Mouse (Mus musculus): ENCODE data around the gene Dmrt3.

Gene Dmrt3

DNA sequence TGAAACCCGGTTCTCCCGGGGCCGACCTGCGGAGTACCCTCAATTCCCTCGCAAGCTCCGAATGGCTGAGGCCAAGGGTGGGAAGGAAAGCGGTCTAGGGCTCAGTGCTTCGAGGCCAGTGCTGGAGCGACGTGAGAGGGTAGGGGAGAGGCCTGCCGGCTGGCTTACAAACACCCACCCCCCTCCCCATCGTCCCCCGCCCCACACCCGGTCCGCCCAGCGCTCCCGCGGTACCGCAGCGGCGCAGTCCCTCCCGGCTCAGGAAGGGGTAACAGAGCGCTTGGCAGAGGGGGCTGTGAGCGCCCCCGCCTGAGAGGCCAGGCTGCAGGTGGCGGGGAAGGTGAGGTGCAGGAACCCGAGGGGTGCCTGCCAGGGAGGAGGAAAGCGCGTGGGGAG is at the start of gene Dmrt3:
Dmrt3 (plus strand) TSS at position 287 of the 396 bp plus-strand sequence.
- no peak for DNase-seq (ENCODE audit: low read depth, low spot score)

DNA sequence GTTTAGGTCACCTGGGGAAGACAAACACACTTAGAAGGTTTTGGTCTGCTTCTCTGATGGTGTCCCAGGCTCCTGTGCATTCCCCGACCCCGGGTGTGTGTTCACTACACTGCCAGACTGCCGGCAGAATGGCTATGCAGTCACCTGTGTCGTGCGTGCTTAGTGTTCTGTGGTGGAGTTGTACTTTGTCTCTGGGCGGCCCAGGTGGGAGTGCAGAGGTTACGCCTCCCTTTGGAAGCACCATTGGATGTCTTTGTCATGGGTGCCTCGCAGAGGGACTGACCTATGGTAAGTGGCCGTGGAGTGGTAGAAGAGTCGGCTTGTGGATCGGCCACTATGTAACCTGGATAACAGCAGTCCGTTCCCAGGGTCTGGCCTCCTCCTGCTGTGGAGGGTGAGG is 45.7 kb upstream of the Dmrt3 start:
- no peak for DNase-seq (ENCODE audit: low read depth, low spot score)

DNA sequence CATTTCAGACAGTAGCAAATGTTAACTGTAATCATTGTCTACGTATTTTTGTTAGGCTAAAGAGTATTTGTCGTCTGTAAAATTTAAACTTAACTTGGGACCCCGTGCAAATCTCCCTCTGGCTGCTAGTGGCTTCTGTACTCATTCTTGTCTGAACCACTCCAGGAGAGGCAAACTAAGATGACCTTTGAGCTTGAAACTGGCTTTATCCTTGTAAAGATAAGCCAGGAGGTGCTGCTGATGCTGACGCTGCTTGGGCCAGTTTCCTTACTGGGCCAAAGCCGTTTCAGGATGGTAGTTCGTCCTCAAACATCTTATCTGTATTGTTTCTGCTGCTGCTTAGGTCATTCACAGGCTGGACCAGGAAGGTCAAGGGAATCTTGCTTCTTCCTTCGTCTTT is 40.3 kb upstream of the Dmrt3 start:
- DNase-seq (ENCODE audit: low read depth, low spot score): no peak

DNA sequence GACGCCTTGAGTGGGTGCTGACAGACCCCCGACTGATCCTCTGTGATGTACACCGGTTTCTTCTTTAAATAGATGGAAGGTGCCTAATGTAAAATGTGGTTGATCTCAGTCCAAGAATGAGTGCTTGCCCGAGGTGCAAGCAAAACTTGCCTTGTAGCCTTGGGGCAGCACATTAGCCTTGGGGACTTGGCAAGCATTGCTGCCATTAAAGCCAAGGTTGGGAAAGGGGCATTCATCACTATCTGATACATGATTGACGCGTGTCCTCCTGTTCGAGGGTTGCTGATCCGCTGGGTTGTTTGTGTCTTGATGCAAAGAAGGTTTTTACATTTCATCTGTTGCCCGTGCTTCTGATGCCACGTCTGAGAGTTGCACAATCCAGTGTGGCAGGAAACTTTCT is 35.7 kb upstream of the Dmrt3 start:
- no peak for DNase-seq (ENCODE audit: low read depth, low spot score)

DNA sequence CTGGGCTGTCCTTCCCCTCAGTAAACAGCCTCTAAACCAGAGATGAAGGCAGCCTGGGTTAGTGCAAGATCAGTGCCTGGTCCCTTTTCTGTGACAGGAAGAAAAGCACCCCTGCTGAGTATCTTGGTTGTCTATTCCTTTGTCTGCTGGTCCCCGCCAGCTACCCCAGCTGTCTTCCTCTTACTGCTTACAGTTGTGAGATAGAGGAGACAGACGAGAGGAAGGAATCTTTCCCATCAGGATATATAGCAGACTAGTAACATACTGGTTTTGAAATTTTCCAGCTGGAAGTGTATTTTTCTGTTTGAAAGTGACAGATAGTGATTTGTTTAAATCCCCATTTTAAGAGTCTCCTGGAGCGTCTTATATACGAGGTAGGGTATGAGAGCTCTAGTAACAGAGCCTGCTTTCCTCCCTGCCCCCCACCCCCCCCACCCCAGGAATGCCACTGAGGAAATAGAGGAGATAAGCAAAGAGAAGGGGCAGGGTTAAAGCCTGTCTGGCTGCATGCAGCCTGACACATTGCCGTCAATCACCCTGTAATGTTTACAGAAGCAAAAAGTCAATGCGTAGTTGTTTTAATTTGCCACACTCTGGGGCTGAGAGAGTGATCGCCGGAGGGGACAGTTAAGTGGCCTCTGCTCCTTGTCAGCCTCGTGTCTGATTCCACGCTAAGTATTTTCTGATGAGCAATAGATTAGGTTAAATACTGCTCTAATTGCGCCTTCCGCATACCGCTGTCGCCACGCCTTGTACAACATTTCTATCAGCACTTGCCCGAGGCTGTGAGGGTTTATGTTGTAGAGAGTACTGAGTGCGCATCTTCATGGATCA is 34.9 kb upstream of the Dmrt3 start:
- no peak for DNase-seq (ENCODE audit: low read depth, low spot score)

DNA sequence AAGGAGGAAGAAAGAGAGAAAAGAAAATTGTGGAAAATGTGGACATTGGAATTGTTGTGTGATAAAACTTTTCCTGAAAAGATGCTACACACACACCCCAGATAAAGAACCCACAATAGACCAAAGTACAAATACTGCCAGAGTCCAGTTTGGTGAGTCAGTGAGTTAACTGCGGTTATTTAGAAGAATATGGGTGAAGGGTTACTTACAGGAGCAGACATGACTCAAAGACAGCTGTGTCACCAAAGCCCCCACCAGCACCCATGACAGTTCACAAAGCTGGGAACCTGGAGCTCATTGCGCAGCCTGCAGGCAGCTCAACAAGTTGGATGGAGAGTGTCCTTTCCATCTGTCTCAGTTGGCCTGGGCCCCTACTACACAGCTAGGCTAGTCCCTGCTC is 31.7 kb upstream of the Dmrt3 start:
- no peak for DNase-seq (ENCODE audit: low read depth, low spot score)

DNA sequence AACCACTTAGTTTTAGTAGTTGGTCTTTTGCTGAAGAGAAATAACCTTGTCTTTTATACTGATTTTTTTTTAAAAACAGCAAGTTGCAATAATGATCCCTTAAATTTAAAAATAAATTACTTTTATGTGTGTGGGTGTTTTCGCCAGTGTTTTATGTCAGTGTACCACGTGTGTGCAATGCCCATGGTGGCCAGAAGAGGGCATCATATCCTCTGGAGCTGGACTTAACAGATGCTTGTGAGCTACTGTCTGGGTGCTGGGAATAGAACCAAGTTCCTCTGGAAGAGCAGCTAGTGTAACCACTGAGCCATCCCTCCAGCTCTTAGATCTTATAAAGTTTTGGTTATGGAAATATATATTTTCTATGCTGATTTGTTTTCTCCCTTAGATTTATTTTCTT is 30.7 kb upstream of the Dmrt3 start:
- DNase-seq (ENCODE audit: low read depth, low spot score): no peak

DNA sequence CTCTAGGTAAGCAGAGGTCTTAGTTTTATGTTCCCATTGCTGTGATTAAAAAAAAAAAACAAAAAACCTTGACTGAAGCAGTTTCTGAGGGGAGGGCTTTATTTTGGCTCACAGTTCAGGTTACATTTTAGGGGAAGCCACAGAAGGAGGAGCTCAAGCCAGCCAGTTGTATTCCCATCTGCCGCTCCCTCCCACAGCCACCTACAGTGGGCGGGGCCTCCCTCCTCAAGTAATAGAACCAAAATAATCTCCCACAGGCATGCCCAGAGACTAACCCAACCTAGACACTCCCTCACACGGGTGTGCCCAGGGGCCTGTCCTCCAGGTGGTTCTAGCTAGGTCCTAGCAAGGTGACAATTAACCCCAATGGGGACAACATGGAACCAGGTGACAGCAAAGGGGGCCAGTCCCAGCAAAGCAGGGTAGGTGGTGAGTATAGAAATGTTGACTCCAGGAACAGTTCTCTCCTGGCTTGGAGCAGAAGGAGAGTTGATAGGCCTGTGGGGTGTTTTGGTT is 12.3 kb upstream of the Dmrt3 start:
- no peak for DNase-seq (ENCODE audit: low read depth, low spot score)

DNA sequence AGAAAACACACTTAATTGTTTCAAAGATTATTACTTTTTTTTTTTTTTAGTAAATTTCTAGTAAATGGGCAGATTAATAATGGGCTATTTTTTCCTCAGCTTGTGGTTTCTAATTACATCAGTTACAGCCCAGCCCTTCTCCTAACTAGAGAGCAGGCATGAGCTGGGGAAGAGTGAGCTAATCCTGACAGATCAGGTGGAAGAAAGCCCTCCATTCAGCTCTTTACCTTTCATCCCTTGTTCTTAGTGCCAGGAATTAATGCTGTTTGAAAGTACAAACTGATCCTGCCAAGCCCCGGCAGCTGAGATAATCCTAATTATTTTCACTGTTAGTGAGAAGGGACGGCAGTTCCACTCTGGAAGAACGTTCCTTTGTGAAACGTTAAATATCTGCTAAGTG is 11.5 kb upstream of the Dmrt3 start:
- no peak for DNase-seq (ENCODE audit: low read depth, low spot score)

DNA sequence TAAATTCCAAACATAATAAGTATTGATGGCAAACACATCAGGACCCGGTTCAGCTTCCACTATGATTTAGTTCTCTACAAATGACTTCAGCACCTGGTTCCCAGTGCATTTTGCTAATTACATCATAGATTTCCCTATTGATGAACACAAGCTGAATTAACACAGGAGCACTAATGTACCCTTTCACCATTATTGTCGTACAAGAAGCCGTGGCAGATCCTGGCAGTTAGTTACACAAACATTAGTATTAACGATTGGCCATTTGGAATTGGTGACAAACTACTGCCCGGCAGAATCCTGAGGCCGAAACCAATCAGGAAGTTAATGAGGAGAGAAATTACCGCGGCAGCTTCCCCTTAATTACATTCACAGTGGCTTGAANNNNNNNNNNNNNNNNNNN is 8.1 kb upstream of the Dmrt3 start:
- no peak for DNase-seq (ENCODE audit: low read depth, low spot score)

DNA sequence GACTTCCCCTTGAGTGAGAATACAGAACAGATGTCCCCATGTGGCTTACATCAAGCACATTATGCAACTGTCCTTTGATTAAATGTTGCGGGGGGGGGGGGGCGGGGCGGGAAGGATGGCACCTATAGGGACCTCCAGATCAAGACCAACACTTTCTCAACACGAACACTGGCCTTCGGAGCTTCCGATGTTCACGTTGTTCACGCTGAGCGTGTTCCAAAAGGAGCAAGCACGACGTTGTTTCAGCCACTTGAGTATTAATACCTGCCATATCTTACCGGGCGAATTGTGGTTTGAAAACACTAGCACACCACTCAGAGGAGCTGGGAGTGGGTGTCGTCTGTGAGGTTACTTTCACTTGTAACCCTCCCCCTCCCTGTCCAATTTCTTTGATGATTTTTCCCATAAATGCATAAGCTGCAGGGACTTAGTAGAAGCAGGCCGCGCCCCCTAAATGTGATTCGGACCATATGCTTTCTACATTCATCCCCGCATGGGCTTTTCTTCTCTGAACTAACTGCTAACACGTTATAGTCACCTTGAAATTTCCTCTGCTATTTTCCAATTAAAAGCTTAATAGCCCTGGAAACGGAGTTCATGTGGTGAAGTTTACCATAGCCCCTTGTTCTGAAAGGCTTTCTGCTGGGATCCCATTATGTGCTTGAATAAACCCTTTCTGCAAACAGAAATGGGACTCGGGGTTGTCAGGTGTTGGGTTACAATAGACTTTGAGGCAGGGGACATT is 2.5 kb upstream of the Dmrt3 start:
- DNase-seq (ENCODE audit: low read depth, low spot score): no peak

DNA sequence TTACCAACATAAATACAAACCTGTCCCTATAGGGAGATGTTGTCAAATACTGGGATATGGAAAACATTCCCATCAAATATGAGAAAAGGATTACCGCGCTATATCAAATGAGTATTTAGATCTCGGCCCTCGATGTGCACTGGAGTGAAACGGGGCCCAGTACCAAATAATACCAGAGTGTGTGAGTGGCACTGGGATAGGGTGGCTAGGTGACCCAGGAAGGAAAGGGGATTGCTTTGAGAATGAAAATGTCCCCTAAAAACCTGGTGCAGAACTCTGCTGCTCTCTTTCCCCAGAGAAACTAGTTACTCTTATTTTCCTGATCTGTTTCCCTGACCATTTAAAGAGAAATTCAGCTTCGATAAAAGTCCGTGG is 1.9 kb upstream of the Dmrt3 start:
- DNase-seq (ENCODE audit: low read depth, low spot score): no peak

DNA sequence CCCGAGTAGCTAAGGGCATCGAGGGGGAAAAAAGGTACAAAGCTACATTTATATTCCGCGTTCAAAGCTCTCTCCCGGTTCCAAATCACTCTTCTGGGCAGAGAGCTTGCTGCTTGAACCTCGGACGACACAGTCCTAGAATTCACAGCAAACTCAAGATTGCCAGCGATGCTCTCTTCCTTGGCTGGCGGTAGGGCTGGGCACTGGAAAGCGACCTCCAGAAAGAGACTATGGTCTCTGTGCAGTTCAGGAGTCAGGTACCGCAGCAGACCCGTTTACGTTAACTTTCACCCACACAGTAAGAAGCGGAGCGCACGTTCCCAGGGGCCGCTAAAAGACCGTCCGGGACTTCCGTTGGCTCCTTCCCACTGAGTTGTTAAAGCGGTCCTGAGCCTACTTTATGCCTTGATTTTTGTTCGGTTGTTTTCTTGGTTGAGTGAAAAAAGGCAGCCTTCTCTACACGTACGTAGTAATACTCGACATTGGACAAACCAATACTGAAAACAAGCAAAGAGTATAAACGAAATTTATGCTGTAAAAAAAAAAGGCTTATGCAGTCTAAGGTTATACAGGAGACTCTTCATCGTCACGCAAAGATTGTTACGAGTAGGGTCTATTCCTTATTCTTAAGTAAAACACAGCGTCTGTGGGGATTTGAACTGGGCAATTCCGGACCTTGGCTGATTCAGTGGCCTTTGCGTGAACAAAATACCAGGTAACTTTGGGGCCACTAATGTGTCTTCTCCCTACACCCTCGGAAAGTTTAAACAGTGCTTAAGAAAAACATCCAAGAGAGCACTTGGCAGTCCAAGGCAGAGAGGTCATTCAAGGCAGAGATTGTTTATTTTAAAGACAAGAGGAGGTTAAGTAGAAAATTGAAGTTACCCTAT is 895 bp upstream of the Dmrt3 start:
- DNase-seq (ENCODE audit: low read depth, low spot score): no peak

DNA sequence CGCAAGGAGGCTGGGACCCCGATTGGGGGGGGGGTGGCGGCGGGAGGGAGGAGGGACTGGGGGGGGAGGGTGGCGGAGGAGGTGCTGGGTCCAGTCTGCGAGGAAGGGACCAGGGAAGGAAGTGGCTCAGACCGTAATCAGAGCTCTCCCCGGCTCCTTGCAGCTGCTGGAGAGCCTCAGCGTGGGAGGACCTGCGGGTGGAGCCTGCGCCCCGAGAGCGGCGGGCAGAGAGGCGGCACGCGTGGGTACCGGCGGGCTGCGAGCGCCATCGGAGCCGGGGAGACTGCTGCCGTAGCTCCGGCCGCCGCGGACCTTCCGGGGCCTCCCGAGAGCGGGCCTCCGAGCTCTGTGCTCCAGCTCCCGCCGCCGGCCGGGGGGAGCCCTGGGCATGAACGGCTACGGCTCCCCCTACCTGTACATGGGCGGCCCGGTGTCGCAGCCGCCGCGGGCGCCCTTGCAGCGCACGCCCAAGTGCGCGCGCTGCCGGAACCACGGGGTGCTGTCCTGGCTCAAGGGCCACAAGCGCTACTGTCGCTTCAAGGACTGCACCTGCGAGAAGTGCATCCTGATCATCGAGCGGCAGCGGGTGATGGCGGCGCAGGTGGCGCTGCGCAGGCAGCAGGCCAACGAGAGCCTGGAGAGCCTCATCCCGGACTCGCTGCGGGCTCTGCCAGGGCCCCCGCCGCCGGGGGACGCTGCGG is 460 bp downstream of the Dmrt3 start:
- DNase-seq (ENCODE audit: low read depth, low spot score): no peak

DNA sequence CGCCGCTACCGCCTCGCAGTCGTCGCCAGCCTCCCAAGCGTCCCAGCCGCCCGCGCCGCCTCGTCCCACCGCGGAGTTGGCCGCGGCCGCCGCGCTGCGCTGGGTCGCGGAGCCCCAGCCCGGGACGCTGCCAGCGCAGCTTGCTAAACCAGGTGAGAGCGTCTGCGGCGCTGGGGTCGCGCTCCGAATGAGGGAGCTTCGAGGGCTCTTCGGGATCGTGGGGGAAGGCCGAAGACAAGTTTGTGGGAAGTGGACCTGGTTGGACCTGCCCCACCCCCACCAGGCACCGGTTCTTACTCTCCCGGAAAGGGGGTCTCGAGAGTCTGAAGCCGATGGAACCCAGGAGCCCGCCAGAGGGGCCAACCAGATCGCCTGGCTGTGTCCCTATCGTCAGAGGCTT is 1.0 kb downstream of the Dmrt3 start:
- DNase-seq (ENCODE audit: low read depth, low spot score): no peak

DNA sequence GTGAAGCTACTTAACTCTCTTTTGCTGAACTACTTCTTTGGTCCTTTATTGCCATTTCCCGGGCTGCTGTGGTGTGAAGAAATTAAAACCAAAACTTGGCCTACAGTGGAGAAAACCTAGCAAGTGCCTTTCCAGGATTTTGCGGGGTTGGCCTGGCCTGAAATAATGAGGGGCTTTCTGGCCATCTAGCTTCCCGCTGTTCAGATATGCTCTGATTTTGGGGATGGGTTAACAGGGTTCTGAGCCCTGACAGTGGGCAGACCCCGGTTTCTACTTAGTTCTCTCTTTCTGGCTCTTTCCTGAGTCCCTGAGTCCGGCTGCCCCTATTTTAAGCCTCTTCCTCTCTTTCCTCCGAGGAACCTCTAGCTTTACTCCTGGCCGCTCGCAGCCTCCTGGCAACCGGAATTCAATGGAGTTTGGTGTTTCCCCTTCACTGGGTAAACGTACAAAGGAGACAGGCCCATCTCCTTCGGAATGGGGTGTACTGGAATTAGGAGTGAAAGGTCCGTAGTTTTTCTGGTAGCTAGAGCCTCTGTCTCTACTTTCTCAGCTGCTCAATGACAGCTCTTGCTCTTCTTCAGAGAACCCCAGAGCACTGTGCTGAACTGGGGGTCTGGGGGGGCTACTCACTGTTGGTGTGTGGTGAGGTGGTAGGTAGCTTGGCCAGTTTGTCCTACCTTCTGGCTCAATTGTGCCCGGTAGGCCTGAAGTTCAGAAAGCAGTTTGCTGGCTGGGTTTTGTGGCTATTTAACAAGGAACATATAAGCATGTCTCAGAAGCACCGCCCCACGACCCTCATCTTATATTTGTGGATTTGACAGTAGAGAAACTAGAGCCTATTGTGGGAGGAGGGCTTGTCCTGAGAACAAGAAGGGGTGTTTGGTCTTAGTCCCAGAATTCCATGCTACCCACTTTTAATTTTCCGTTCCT is 2.0 kb downstream of the Dmrt3 start:
- no peak for DNase-seq (ENCODE audit: low read depth, low spot score)

DNA sequence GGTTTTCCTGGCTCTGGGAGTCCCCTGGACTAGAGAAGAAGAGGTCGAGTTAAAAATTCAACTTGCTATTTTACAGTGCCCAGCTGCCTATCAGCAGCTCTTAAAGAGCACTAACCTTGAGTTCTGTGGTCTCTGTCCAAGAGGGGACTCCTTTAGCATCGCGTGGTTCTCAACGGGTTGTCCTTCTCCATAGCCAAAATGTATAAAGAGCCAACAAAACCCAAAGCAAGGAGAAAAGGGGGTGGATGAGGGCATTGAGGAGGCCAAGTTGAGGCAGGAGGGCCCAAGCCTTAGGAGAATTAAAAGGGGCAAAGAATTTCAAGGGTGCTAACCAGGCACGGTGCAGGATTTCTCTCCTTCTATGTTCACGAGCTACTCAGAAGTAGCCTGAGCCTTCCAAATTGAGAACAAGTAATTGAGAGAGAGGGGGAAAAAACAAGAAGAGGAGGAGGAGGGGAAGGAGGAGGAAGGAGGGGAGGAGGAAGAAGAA is 2.8 kb downstream of the Dmrt3 start:
- no peak for DNase-seq (ENCODE audit: low read depth, low spot score)

DNA sequence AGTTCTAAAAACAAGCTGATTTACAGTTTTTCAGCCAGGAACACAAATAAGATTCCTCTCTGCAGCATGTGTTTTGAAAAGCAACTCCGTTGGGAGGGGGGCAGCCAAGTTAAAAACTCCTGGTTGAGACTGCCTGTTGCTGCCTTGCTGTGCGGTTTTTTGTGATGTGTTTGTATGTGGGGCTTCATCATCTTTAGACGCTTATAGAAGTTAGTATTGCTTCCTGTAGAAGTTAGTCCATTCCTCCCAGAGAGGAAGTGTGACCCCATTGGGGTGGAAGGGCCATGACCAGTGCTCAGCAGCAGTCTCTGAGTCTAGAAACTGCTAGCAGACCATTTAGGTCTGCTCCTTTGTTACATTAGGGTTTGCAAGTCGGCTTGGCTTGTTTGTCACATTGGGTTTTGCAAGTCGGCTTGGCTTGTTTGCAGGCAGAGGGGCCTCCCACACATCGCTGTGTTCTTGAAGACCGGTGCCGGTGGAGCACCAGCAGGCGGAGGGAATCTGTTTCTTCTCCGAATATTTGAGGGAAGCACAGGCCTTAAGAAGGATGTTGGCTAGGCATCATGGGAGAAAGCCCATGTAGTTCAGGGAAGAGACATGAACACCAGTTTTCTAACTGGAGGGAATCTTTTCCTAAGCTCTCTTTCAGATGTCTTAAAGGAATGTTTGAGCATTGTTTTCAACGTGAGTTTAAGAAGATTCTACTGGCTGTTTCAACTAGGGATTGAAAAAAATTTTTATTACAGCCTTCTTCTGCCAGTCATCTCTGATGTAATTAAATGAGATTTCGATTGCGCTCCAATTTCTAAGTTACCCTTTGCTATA is 3.6 kb downstream of the Dmrt3 start:
- DNase-seq (ENCODE audit: low read depth, low spot score): no peak

DNA sequence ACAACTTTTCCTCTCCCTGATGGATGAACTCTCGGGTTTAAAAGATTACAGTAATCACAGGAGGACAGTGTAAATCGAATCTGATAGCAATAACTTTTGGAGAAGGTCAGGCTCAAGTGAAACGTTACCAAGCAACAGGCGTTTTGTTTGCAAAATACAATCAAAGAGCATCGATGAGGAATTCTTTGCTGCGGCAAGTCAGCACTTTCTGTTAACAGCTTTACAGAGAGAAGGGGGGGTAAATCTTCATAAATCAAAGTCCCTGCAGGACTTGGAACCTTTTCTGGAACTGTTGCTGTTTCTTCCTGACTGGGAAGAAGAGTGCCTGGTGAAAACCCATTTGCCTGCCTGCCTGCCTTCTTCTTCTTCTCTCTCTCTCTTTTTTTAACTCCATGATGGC is 5.8 kb downstream of the Dmrt3 start:
- no peak for DNase-seq (ENCODE audit: low read depth, low spot score)

Data from 3T3-L1 (cell line).